ENCODE assay signal across 8 mouse cellular contexts in genomic region chr1:119421576-119422421, GRCm38 (mm10). TPM values are rescaled to one million over a fixed set of nuclear protein-coding genes. Genes with fewer than 3 reads are reported as not detected.
DNase-seq lines count a peak whose midpoint lies in the region; ATAC-seq lines count a peak whose summit lies in the region.

Gene Inhbb, minus strand, starts transcription at chr1:119422248.

- no peaks in the 10 kb centered on the region for H3K9me3 ChIP-seq in forebrain, embryonic 10.5 days
- no peaks in the 10 kb centered on the region for H3K9me3 ChIP-seq in limb, embryonic 11.5 days (ENCODE audit: control insufficient read depth, low read length)
- H3K9me3 ChIP-seq in midbrain, embryonic 15.5 days: no peaks in the 10 kb centered on the region

- WGBS in forebrain, embryonic 10.5 days: under 1% methylated on average over 80 of the region's 92 CpGs
- WGBS in limb, embryonic 11.5 days: under 1% methylated on average over 77 of the region's 92 CpGs
- WGBS in midbrain, embryonic 15.5 days: under 1% methylated on average over 76 of the region's 92 CpGs

- ATAC-seq in limb, embryonic 11.5 days (ENCODE audit: insufficient number of reproducible peaks, low FRiP score, low TSS enrichment, low read depth): peak; percentile 24; the same call in 1 of the 2 replicates
- peak; percentile 51 for ATAC-seq in midbrain, embryonic 15.5 days (replicated peaks)

- H3K27me3 ChIP-seq in forebrain, embryonic 10.5 days (ENCODE audit: poor library complexity, severe bottlenecking): peaks cover 97% of the 10 kb centered on the region
- peaks cover 65% of the 10 kb centered on the region for H3K27me3 ChIP-seq in limb, embryonic 11.5 days (ENCODE audit: control insufficient read depth, insufficient read depth, low read length)
- peaks cover 65% of the 10 kb centered on the region for H3K27me3 ChIP-seq in midbrain, embryonic 15.5 days (replicated peaks)

- H3K36me3 ChIP-seq in forebrain, embryonic 10.5 days (replicated peaks): no peaks in the 10 kb centered on the region
- no peaks in the 10 kb centered on the region for H3K36me3 ChIP-seq in limb, embryonic 11.5 days (ENCODE audit: control insufficient read depth, insufficient read depth, low read length)
- H3K36me3 ChIP-seq in midbrain, embryonic 15.5 days (replicated peaks): no peaks in the 10 kb centered on the region

- peak within 1 kb of the TSS; percentile 66 for H3K4me3 ChIP-seq in forebrain, embryonic 10.5 days
- H3K4me3 ChIP-seq in limb, embryonic 11.5 days (ENCODE audit: low read depth, low read length): peak within 1 kb of the TSS; percentile 52
- peak within 1 kb of the TSS; percentile 44 for H3K4me3 ChIP-seq in midbrain, embryonic 15.5 days

- DNase-seq in adrenal gland, adult (ENCODE audit: inconsistent age in 2 of 2, low spot score in 1 of 2): peak; percentile 51 to 86
- DNase-seq in adrenal gland, adult 8-10 months: no peak
- peak; percentile 56 for DNase-seq in adrenal gland, postnatal 14 days
- DNase-seq in forebrain, embryonic 10.5 days (ENCODE audit: extremely low spot score, low spot score): peak; percentile 46
- peak; percentile 34 for DNase-seq in heart, postnatal 4 days
- peak; percentile 64 for DNase-seq in limb, embryonic 11.5 days (ENCODE audit: low spot score)
- DNase-seq in testis, postnatal 14 days (ENCODE audit: low spot score): peak; percentile 64

- H3K4me1 ChIP-seq in forebrain, embryonic 10.5 days: peaks cover 51% of the 10 kb centered on the region
- H3K4me1 ChIP-seq in limb, embryonic 11.5 days (ENCODE audit: control insufficient read depth, insufficient read depth, low read length): peaks cover 20% of the 10 kb centered on the region
- H3K4me1 ChIP-seq in midbrain, embryonic 15.5 days: peaks cover 40% of the 10 kb centered on the region

- H3K4me2 ChIP-seq in limb, embryonic 11.5 days (ENCODE audit: low read depth, severe bottlenecking): peak within 1 kb of the TSS; percentile 98
- H3K4me2 ChIP-seq in midbrain, embryonic 15.5 days: peak within 1 kb of the TSS; percentile 84

- peak within 1 kb of the TSS; percentile 52 for H3K9ac ChIP-seq in limb, embryonic 11.5 days (ENCODE audit: low read length)
- peak within 1 kb of the TSS; percentile 40 for H3K9ac ChIP-seq in midbrain, embryonic 15.5 days

- H3K27ac ChIP-seq in forebrain, embryonic 10.5 days: peak within 1 kb of the TSS; percentile 69
- no peak within 1 kb of the TSS for H3K27ac ChIP-seq in limb, embryonic 11.5 days (replicated peaks; ENCODE audit: low read depth, low read length)
- peak within 1 kb of the TSS; percentile 55 for H3K27ac ChIP-seq in midbrain, embryonic 15.5 days

RNA-seq across cellular contexts. Expression of gene Inhbb, which starts in this region (rescaled TPM):
- 1 to 10 TPM; 4.0 to 4.5 (median 4.2) TPM for total RNA-seq in adrenal gland, adult 8-10 months (2022)
- total RNA-seq in adrenal gland, postnatal 14 days (2021): 2.1 and 2.2 TPM in 2 replicates
- 0.05 and 0.09 TPM in 2 replicates for polyA plus RNA-seq in forebrain, embryonic 10.5 days (2016; fragmentation: Nextera tagmentation; extraction: Ambion mirVana)
- total RNA-seq in heart, postnatal 4 days (2021): 1 to 10 TPM; 1.4 to 1.8 TPM
- 0.09 and 0.15 TPM in 2 replicates for polyA plus RNA-seq in limb, embryonic 11.5 days (2014; fragmentation: Nextera tagmentation; extraction: Ambion mirVana)
- 2.4 and 2.5 TPM in 2 replicates for polyA plus RNA-seq in midbrain, embryonic 15.5 days (2015; fragmentation: Nextera tagmentation; extraction: Ambion mirVana)

Comparison
In these comparisons a context has a peak if more than half of its experiments do, and no peak if none do; other contexts are left out.
1. Peak in DNase-seq, H3K4me3 ChIP-seq and H3K27ac ChIP-seq in forebrain, embryonic 10.5 days; RNA of the gene not detected or under 1 TPM.
2. Peak in DNase-seq, ATAC-seq, H3K4me3 ChIP-seq, H3K9ac ChIP-seq and H3K4me2 ChIP-seq in limb, embryonic 11.5 days; RNA of the gene not detected or under 1 TPM.